In the genomic region with DNA sequence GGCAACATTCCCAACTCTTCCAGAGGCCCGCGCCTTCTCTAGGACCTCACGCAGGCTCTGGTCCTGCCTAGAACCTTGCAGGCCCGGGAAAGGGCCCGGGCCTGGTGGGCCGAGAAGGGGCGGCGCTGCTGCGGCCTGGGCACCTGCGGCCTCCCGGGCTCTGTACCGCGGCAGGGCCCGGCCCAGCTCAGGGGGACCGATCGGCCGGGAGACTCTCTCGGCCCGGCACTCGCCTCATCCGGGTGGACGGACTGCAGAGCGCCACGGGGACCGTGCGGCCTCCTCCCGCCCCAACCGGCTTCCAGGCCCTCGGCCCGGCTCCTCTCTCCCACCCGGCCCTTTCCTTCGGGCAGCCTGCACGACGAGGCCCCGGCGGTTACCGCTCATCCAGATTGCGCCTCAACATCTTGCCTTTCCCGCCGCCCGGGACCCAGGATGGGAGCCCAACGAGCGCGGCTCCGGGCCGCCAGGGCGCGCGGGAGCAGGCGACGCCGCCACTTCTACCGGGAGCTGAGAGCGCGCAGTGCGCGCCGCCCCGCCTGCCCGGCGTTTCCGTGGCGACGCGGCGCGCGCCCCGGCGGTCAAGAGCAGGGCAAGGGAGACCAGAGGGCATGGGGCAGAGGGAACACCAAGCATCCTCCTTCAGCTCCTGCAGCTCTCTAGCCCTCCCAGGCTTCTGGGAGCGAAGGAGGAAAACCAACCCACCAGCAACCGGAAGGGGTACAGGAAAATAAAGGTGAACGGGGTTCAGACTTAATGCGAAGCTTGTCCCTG, we compare ENCODE assay signal across 8 mouse cellular contexts. TPM values are rescaled to one million over a fixed set of nuclear protein-coding genes. Genes with fewer than 3 reads are reported as not detected.
A peak's percentile ranks its signal among the peaks of the same experiment; 100 is the strongest.
DNase-seq lines count a peak whose midpoint lies in the region; ATAC-seq lines count a peak whose summit lies in the region.

A gene (minus strand): TSS at position 698 of the 774 bp plus-strand sequence.

- H3K36me3 ChIP-seq in hindbrain, embryonic 15.5 days = peaks cover 13% of the 10 kb centered on the region
- H3K36me3 ChIP-seq in macrophage (ENCODE audit: inconsistent target) = no peaks in the 10 kb centered on the region

- ATAC-seq in hindbrain, embryonic 15.5 days (ENCODE audit: low FRiP score, low read depth) = peak; percentile 95

- peaks cover 11% of the 10 kb centered on the region for H3K4me1 ChIP-seq in hindbrain, embryonic 15.5 days (replicated peaks)

- under 1% methylated on average over 67 of the region's 74 CpGs for WGBS in hindbrain, embryonic 15.5 days
- 2% methylated on average over 74 of the region's 74 CpGs for WGBS in macrophage (ENCODE audit: missing documents)

- H3K79me2 ChIP-seq in macrophage (ENCODE audit: inconsistent target) = no peaks in the 10 kb centered on the region

- DNase-seq in T-cell, adult 2 months (ENCODE audit: low spot score) = peak; percentile 26
- DNase-seq in cerebellum, postnatal 10 days = peak; percentile 86 to 89
- peak; percentile 72 to 73 for DNase-seq in frontal cortex, postnatal 36 days (ENCODE audit: low spot score in 2 of 2)
- DNase-seq in left cerebral cortex, adult 18-20 months (ENCODE audit: low spot score in 2 of 2) = peak; percentile 54 to 69
- peak; percentile 59 to 72 for DNase-seq in right cerebral cortex, adult 2 months (ENCODE audit: low spot score in 2 of 2)
- peak; percentile 59 for DNase-seq in urinary bladder, postnatal 25 days (ENCODE audit: low spot score)

- no peaks in the 10 kb centered on the region for H3K27me3 ChIP-seq in hindbrain, embryonic 15.5 days

- H3K4me3 ChIP-seq in hindbrain, embryonic 15.5 days = peak within 1 kb of the TSS; percentile 85
- peak within 1 kb of the TSS; percentile 31 for H3K4me3 ChIP-seq in macrophage (ENCODE audit: inconsistent target)

- peak within 1 kb of the TSS; percentile 73 for H3K4me2 ChIP-seq in hindbrain, embryonic 15.5 days

- H3K27ac ChIP-seq in hindbrain, embryonic 15.5 days (replicated peaks) = peak within 1 kb of the TSS; percentile 93
- no peak within 1 kb of the TSS for H3K27ac ChIP-seq in macrophage

- H3K9ac ChIP-seq in hindbrain, embryonic 15.5 days = peak within 1 kb of the TSS; percentile 98

- no peaks in the 10 kb centered on the region for H3K9me3 ChIP-seq in hindbrain, embryonic 15.5 days

RNA-seq across cellular contexts. Expression of the gene that starts here (rescaled TPM):
- 93.4 and 94.0 TPM in 2 replicates for polyA plus RNA-seq in hindbrain, embryonic 15.5 days (2015; fragmentation: Nextera tagmentation; extraction: Ambion mirVana)
- total RNA-seq in left cerebral cortex, adult 18-20 months (2021) = 10 to 100 TPM; 67.0 to 73.9 TPM
- total RNA-seq in macrophage (2018; cell fraction: chromatin; rRNA removed) = 10 to 100 TPM in 8 of 26 experiments, 1 to 10 TPM in 18; 2.2 to 34.7 (median 7.9) TPM
- 10 to 100 TPM in 5 of 26 experiments, 1 to 10 TPM in 21; 3.9 to 16.4 (median 7.0) TPM for total RNA-seq in macrophage (2018; cell fraction: cytosol; rRNA removed)
- 10 to 100 TPM in 2 of 26 experiments, 1 to 10 TPM in 24; 1.6 to 18.0 (median 4.6) TPM for total RNA-seq in macrophage (2018; cell fraction: nucleus; rRNA removed)
- polyA plus RNA-seq in macrophage (2018) = 5.0 to 19.5 TPM (median 14.1 TPM) in 3 replicates

Comparison
In these comparisons a context has a peak if more than half of its experiments do, and no peak if none do; other contexts are left out.
1. DNase-seq: peak in every context shown above with its lines; median percentile 88 in cerebellum, postnatal 10 days; 72 in frontal cortex, postnatal 36 days; 66 in right cerebral cortex, adult 2 months; 62 in left cerebral cortex, adult 18-20 months; 59 in urinary bladder, postnatal 25 days; 26 in T-cell, adult 2 months.